Mouse (Mus musculus) liver, embryonic 11.5 days (tissue): ENCODE data around the gene Herc2. TPM values are rescaled to one million over a fixed set of nuclear protein-coding genes. Genes with fewer than 3 reads are reported as not detected.

Experiments
- ATAC-seq: fragments of 200-750 bp; cut with Nextera tagmentation; replicated peaks from 2 replicates; pipeline ENCODE4 v1.8.0; 2017; ENCODE audit warnings: moderate number of reproducible peaks, mild to moderate bottlenecking, moderate TSS enrichment, moderate library complexity; ENCODE audit not compliant: low FRiP score
- DNase-seq: peaks from one replicate; pipeline ENCODE4 v3.0.0-alpha.2; 2017; ENCODE audit warnings: low spot score
- H3K27ac ChIP-seq: fragments of 300-500 bp; sonication (generic); 2 replicates; pipeline ENCODE4 v1.5.1; 2014; ENCODE audit warnings: mild to moderate bottlenecking, low read depth, low read length, control low read depth
- H3K27me3 ChIP-seq: fragments of 300-500 bp; sonication (generic); replicated peaks from 2 replicates; pipeline ENCODE4 v1.6.1; 2014; ENCODE audit warnings: low read length, mixed read lengths; ENCODE audit not compliant: control insufficient read depth, insufficient read depth
- H3K36me3 ChIP-seq: fragments of 300-500 bp; sonication (generic); 2 replicates; pipeline ENCODE4 v1.6.1; 2014; ENCODE audit warnings: mild to moderate bottlenecking, low read length, moderate library complexity, mixed read lengths; ENCODE audit not compliant: control insufficient read depth, insufficient read depth
- H3K4me1 ChIP-seq: fragments of 300-500 bp; sonication (generic); replicated peaks from 2 replicates; pipeline ENCODE4 v1.6.1; 2014; ENCODE audit warnings: low read length, mixed read lengths; ENCODE audit not compliant: control insufficient read depth, insufficient read depth
- H3K4me2 ChIP-seq: fragments of 300-500 bp; sonication (generic); 2 replicates; pipeline ENCODE4 v1.6.1; 2014; ENCODE audit warnings: mild to moderate bottlenecking, control low read depth, moderate library complexity
- H3K4me3 ChIP-seq: fragments of 300-500 bp; sonication (generic); 2 replicates; pipeline ENCODE4 v1.5.1; 2014; ENCODE audit warnings: low read depth, low read length, control low read depth
- H3K9ac ChIP-seq: fragments of 300-500 bp; sonication (generic); 2 replicates; pipeline ENCODE4 v1.6.1; 2014; ENCODE audit warnings: low read depth, low read length, control low read depth
- H3K9me3 ChIP-seq: fragments of 300-500 bp; sonication (generic); 2 replicates; pipeline ENCODE4 v1.6.1; 2016; ENCODE audit warnings: low read length, inconsistent platforms, mixed read lengths; ENCODE audit not compliant: control insufficient read depth
- WGBS: fragments of 180-500 bp; shearing (Covaris S2); extraction: QIAGEN DNeasy Blood & Tissue Kit; methylation state at CpG from one replicate; pipeline ENCODE4 v1.1.7; 2014; 5-methylcytosine and 5-hydroxymethylcytosine counted together
- polyA plus RNA-seq: library from polyadenylated mRNA; unstranded; fragments of >200 nt; fragmentation: Nextera tagmentation; extraction: Ambion mirVana; gene quantifications from 2 replicates; pipeline ENCODE4 v1.2.1, GENCODE M21; 2014

Herc2 gene
- polyA plus RNA-seq, 1 experiment from 2014 or later, result 18.5 TPM

DNA sequence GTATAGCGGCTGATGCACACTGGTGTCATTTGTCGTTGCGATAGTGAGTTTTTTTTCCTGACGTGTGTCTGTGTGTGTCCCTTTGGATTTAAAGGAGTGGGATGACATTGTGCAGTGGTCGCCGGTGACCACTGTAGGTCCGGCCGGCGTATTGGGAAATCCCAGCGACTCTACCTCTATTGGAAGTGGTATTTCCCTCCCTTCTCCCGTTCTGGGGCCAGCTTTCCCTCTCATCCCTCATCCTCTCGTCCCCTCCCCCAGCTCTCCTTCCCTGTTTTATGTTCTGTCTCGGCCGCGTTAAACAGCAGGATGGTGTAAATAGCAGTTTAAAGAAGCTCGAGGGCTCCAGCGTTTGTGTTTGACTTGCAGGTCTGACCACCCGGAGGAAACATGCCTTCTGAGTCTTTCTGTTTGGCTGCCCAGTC, 503 bp downstream of the Herc2 start:
- WGBS, result 1% methylated on average over 18 of the region's 18 CpGs
- H3K4me2 ChIP-seq, result peak overlapping the region; percentile 81
- H3K4me3 ChIP-seq, result peak overlapping the region; percentile 83
- peak overlapping the region; percentile 87 for H3K27ac ChIP-seq
- peak overlapping the region; percentile 86 for H3K9ac ChIP-seq
- no peaks in the 10 kb centered on the region; the same call in 1 of the 2 replicates for H3K36me3 ChIP-seq
- H3K9me3 ChIP-seq, result no peaks in the 10 kb centered on the region
- ATAC-seq (no peak), DNase-seq (peak; percentile 64)
- no peaks in the 10 kb centered on the region for H3K27me3 ChIP-seq
- peaks cover 12% of the 10 kb centered on the region for H3K4me1 ChIP-seq

DNA sequence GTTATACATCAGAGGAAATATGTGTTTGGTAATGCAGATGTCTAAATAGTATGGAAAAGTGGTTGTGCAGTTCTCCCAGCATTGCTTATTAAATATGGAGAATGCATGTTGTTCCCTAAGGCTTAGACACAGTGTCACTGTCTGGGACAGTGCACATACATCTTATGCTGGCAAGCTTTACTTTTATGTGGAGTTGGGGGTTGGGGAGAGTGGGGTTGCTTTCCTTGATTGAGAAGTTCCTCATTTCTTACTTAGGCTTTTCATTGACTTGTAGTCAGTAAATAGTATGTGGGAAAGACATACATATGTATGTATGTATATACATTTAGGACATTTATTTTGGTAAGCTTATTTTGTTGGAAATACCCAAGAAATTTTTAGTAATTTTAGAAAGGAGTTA, 3.0 kb downstream of the Herc2 start:
- peaks cover 12% of the 10 kb centered on the region for H3K4me1 ChIP-seq
- no peaks in the 10 kb centered on the region; the same call in 1 of the 2 replicates for H3K36me3 ChIP-seq
- H3K9me3 ChIP-seq, result no peaks in the 10 kb centered on the region
- ATAC-seq (no peak), DNase-seq (no peak)
- H3K9ac ChIP-seq, result no peak overlapping the region
- no peak overlapping the region for H3K4me3 ChIP-seq
- H3K27me3 ChIP-seq, result no peaks in the 10 kb centered on the region
- H3K27ac ChIP-seq, result no peak overlapping the region
- no peak overlapping the region for H3K4me2 ChIP-seq

DNA sequence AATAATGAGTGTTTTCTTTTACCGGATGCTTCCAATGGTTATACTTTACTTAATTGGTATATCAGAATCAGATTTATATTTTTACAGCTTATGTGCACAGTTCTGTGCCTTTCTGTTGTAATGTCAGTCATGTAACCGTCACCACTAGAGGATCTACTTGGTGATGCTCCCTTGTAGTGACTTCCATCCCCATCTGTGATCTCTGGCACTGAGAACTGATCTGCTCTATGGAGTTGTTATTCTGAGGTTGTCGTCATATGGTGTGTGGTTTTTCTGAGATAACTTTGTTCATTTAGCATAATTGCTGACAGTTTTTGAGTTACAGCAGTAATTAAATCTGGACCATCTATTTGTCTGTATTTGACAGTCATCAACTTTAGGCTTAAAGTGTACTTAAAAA, 5.3 kb downstream of the Herc2 start:
- WGBS, result 87% methylated on average over 3 of the region's 3 CpGs
- H3K9me3 ChIP-seq, result no peaks in the 10 kb centered on the region
- peaks cover 6% of the 10 kb centered on the region for H3K4me1 ChIP-seq
- no peak overlapping the region for H3K4me3 ChIP-seq
- no peak overlapping the region for H3K9ac ChIP-seq
- H3K27me3 ChIP-seq, result no peaks in the 10 kb centered on the region
- no peak overlapping the region for H3K4me2 ChIP-seq
- no peak for DNase-seq
- H3K36me3 ChIP-seq, result no peaks in the 10 kb centered on the region; the same call in 1 of the 2 replicates
- no peak for ATAC-seq
- no peak overlapping the region for H3K27ac ChIP-seq

DNA sequence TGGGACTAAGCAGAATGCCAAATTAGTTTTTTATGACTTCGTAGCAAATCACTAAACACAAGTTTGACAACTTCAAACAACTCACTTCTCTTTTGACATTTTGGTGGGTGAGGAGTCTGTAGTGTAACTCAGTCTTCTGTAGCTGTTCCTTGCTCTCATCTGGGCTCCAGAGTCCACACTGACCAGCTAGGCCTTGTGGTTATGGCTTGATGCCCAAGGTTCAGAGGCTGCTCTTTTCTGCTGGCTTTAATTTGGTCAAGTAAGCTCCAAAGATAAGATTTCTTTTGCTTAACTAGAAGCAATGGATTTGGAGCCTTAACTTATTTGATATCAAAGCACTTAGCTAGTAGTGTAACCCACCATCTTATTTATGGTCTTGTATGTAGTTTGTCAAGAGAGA, 14.9 kb downstream of the Herc2 start:
- Histone ChIP-seq H3K4me2 (no peak overlapping the region), H3K4me3 (no peak overlapping the region), H3K27me3 (no peaks in the 10 kb centered on the region), H3K27ac (no peak overlapping the region), H3K4me1 (no peaks in the 10 kb centered on the region; the same call in 1 of the 2 replicates), H3K9me3 (no peaks in the 10 kb centered on the region), H3K9ac (no peak overlapping the region), H3K36me3 (peaks cover 2% of the 10 kb centered on the region; the same call in 1 of the 2 replicates)
- no peak for ATAC-seq
- 79% methylated on average over 1 of the region's 1 CpGs for WGBS
- no peak for DNase-seq

DNA sequence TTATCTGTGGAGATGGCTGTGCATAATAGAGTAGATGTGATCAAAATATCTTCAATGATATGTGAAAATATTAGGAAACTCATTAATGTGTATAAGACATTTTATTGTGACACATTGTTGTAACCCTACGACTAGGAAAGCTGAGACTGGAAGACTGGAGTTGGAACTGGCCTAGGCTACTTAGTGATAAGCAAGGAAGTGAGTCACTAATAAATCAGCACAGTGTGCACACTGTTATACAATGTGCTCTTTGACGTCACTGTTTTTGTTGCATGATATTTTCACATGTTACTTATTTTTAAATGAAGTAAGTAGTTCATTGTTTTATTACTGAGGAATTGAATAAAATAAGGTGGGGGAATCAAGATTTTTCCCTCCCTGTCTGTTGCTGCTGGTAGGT, 16.1 kb downstream of the Herc2 start:
- Histone ChIP-seq H3K9ac (no peak overlapping the region), H3K36me3 (peaks cover under 1% of the 10 kb centered on the region; the same call in 1 of the 2 replicates), H3K27me3 (no peaks in the 10 kb centered on the region), H3K9me3 (no peaks in the 10 kb centered on the region), H3K4me2 (no peak overlapping the region), H3K4me1 (no peaks in the 10 kb centered on the region; the same call in 1 of the 2 replicates), H3K4me3 (no peak overlapping the region), H3K27ac (no peak overlapping the region)
- DNase-seq (no peak), ATAC-seq (no peak; the same call in 1 of the 2 replicates)
- 72% methylated on average over 2 of the region's 2 CpGs for WGBS

DNA sequence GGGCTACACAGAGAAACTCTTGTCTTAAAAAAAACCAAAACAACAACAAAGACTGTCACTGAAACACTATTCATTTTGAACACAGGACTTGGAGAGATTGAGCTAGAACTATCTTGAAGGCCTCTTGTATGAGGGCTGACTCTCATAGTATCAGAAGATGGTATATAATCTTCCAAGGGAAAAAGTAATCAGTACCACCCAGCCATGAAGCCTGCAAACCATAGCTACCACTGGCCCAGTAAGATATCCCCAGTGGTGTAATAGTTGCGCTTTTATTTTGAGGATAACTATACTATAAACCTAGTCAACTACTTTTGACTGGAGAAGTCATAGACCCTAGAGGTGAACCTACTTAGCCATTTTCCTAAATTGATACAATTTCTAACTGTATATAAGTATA, 16.6 kb downstream of the Herc2 start:
- no peak overlapping the region for H3K9ac ChIP-seq
- no peak overlapping the region for H3K4me2 ChIP-seq
- DNase-seq, result no peak
- H3K4me3 ChIP-seq, result no peak overlapping the region
- 86% methylated on average over 1 of the region's 1 CpGs for WGBS
- no peak overlapping the region for H3K27ac ChIP-seq
- peak; percentile 70 for ATAC-seq
- no peaks in the 10 kb centered on the region for H3K9me3 ChIP-seq
- H3K4me1 ChIP-seq, result no peaks in the 10 kb centered on the region; the same call in 1 of the 2 replicates
- H3K36me3 ChIP-seq, result no peaks in the 10 kb centered on the region
- no peaks in the 10 kb centered on the region for H3K27me3 ChIP-seq

DNA sequence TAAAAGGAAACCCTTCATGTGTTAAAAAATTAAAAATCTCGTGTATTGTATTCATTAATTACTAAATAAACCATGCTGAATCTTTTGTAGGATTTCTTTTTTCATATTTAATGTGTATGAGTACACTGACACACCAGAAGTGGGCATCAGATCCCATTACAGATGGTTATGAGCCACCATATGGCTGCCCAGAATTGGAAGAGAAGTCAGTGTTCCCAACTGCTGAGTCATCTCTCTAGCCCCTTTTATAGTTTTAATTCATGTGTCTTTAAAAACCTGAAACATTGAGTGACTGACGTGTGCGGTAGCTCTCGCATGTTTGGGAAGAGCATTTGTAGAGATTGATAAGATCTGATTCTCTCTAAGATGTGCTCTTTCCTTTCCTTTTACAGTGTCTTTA, 21.7 kb downstream of the Herc2 start:
- Histone ChIP-seq H3K27me3 (no peaks in the 10 kb centered on the region), H3K36me3 (peaks cover 2% of the 10 kb centered on the region; the same call in 1 of the 2 replicates), H3K4me2 (no peak overlapping the region), H3K27ac (no peak overlapping the region), H3K9ac (no peak overlapping the region), H3K4me3 (no peak overlapping the region), H3K9me3 (no peaks in the 10 kb centered on the region), H3K4me1 (no peaks in the 10 kb centered on the region)
- WGBS, result 84% methylated on average over 4 of the region's 4 CpGs
- DNase-seq (no peak), ATAC-seq (no peak)

DNA sequence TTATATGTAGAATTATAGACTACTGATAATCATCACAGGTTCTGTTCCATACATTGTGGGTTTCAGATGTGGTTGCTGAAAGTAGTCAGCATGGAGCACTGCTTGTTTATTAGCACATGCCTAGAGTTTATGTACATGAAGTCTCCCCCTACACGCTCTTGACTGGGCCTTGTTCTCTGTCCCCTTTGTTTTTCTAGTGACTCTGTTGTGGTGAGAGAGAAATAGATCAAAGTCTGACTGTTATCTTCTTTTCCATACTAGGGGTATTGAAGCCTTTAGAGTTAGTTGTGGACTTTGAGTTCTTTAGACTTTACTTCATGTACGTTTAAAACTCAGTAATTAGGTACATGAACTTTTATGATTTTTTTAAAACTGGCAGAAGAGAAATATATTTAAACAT, 33.0 kb downstream of the Herc2 start:
- DNase-seq (no peak), ATAC-seq (0 out of 2 replicates have a peak, but pooled peaks have one; percentile 36)
- Histone ChIP-seq H3K27me3 (no peaks in the 10 kb centered on the region), H3K27ac (no peak overlapping the region), H3K4me1 (no peaks in the 10 kb centered on the region), H3K4me2 (no peak overlapping the region), H3K36me3 (peaks cover 4% of the 10 kb centered on the region; the same call in 1 of the 2 replicates), H3K9me3 (no peaks in the 10 kb centered on the region), H3K9ac (no peak overlapping the region), H3K4me3 (no peak overlapping the region)
- 77% methylated on average over 2 of the region's 2 CpGs for WGBS

DNA sequence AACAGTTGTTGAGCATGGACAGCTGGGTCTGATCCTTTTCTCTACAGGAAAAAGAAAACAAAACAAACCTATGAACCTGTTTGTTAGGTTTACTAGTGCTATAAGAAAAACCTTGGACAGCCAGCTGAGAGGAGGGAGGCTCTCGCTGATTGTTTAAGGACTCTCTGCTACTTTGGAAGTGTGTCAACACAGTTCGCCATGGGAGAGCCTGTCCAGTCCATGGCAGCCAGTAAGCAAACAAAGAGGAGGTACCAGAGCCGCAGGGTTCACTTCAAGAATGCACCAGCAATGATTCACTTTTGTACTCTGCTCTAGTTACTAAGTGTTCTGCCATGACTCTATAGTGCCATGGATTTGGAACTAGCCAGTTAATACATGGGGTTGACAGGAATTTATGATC, 39.1 kb downstream of the Herc2 start:
- Histone ChIP-seq H3K9me3 (no peaks in the 10 kb centered on the region), H3K4me1 (no peaks in the 10 kb centered on the region), H3K27me3 (no peaks in the 10 kb centered on the region), H3K4me2 (no peak overlapping the region), H3K27ac (no peak overlapping the region), H3K4me3 (no peak overlapping the region), H3K36me3 (peaks cover 15% of the 10 kb centered on the region), H3K9ac (no peak overlapping the region)
- DNase-seq (no peak), ATAC-seq (peak; percentile 53)
- 82% methylated on average over 3 of the region's 3 CpGs for WGBS
